Mouse (Mus musculus) cerebellum, adult 11 months (tissue): ENCODE measurements at regions not wholly inside any gene's neighbourhood (a gene's known extent, or its start where the extent isn't known, plus 50 kb on each side); places are given as distances from the start of the nearest gene placed in this dataset.
"Not testable (repeated sequence)": the region's sequence is repeated elsewhere in the genome, so short reads cannot be mapped to it uniquely, and the experiment has no call there.

ENCODE experiments used
- DNase-seq: peaks from one replicate; pipeline ENCODE4 v3.0.0; 2022

DNA sequence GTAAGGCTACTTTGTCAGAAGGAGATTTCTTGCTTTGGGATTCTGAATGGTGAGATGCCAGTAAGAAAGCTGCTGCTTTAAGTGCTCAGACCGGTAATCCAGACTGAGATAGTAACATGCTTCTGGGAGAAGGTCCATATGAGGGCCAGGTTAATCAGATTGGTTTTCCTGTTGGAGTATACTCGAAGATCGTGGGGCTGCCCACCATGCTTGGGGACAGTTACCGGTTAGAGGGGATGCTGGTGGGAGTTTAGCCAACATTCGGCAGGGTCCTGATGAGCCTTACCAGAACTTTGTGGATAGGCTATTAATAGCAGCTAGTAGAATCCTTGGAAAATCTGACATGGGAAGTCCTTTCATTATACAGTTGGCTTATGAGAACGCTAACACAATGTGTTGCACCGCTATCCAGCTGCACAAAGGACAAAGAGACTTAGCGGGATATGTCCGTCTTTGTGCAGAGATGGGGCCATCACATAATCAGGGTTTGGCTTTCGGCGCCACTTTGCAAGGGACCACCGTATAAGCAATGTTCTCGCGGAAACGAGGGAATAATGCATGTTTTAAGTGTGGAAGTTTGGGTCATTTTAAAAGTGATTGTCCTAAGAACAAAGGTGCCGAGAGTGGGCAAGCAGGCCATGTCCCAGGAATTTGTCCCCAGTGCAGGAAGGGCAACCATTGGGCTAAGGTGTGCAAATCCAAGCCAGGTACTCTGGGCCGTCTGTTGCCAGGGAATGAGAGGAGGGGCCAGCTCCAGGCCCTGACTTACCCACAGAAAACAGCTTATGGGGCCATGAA lies 75.4 kb upstream of the Lemd2 start:
- DNase-seq: not testable (repeated sequence)

- DNase-seq: not testable (repeated sequence)
These were observed 73.5 kb upstream of the Lemd2 start for GRCm38 (mm10) chr17:27277786-27278185.

- DNase-seq: not testable (repeated sequence)
These were observed 67.5 kb upstream of the Lemd2 start for GRCm38 (mm10) chr17:27271756-27272155.

DNA sequence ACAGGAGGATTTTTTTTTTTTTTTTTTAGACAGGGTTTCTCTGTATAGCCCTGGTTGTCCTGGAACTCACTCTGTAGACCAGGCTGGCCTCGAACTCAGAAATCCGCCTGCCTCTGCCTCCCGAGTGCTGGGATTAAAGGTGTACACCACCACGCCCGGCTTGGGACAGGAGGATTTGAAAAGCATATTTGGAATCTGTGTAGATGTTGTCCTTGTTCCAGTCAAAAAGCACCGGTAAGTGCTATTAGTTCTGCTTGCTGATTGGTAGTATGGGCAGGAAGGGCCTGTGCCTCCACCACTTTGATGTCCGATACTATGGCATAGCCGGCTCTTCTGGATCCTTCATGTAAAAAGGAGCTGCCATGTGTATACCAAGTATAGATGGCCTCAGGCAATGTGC lies 66.5 kb upstream of the Lemd2 start:
- not testable (repeated sequence) for DNase-seq

GRCm38 (mm10) chr17:27264607-27265006 lies 60.3 kb upstream of the Lemd2 start:
- DNase-seq: not testable (repeated sequence)

DNA sequence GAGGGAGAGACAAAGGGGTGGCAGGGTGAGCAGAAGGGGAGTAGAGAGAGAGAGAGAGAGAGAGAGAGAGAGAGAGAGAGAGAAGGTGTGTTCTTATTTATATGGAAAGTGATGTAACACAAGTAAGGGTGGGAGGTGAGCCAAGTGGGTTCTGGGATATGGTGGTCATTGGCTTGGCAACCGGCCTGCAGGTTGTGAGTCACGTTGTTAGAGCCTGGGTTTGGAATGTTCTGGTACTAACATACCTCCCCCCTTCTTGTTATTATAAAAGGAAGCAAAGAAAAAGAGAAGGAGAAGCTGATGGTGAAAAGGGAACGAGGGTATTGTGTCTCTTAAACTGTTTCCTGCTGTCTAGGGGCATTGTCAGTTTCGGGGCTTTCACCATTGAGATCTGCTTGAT lies 58.3 kb upstream of the Lemd2 start:
- no peak for DNase-seq

DNA sequence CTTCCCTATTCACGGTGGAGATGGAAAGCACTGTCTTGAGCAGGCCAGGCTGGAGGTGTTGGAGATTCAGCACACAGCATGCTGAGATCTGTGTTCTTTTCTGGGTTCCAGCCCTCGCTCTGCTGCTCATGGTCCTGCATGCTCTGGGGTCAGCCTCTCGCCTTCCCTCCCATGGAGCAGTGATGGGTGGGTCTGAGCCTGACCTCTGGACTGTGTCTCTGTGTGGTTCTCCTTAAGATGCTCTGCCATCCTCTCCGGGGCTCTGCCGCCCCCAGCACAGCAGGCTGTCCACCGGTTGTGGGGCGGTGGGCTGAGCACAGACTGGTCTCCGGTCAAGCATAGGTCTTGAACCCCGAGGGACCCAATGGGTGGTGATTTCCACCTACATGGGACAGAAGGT lies 57.7 kb upstream of the Lemd2 start:
- DNase-seq: no peak

DNA sequence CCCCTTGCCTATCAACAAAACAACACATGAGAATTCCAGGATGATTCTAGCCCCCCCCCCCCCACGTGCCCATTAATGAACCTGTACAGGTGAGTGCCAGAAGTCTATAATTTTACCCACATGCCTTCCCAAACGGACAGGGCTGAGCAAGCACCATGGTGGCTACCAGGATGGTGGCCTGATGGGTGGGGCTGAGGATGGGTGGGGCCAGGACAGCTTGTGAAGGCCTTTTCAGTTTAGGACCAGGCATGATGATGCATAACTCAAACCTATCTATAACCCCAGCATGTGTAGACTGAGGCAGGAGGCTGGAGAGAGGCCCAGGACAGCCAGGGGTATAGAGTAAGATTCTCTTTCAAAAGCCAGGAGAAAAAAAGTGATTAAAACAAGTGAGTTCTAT lies 57.0 kb upstream of the Lemd2 start:
- no peak for DNase-seq

- DNase-seq: no peak
These were observed 55.8 kb upstream of the Lemd2 start for GRCm38 (mm10) chr17:27260116-27260515.

- no peak for DNase-seq
These were observed 53.1 kb upstream of the Lemd2 start for GRCm38 (mm10) chr17:27257345-27257744.

DNA sequence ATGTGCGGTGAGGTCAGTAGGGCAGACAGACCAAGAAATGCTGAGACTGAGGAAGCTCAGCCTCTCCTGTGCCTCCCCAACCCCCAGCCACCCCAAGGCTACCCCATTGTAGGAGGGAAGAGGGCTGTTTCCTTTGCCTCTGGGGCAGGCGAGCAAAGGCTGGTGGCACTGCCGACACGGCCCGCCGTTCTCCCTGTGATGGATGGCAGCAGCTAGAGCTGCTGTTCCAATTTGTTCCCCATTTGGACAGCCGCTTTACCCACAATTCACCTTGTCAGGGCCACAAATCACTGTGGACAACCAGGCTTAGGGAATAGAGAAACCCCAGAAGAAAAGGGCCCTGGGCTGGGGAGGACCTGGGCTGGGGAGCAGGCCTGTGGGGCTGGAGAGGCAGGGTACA lies 51.5 kb upstream of the Lemd2 start:
- no peak for DNase-seq
